Mouse (Mus musculus) gastrocnemius, adult 8-10 months (tissue): ENCODE measurements at regions not wholly inside any gene's neighbourhood (a gene's known extent, or its start where the extent isn't known, plus 50 kb on each side); places are given as distances from the start of the nearest gene placed in this dataset.
"Not testable (repeated sequence)": the region's sequence is repeated elsewhere in the genome, so short reads cannot be mapped to it uniquely, and the experiment has no call there.

Experiments
- DNase-seq, 2 experiments: peaks; one replicate each; pipeline ENCODE4 v3.0.0; 2022; ENCODE audit warnings: low spot score in 2 of 2

DNA sequence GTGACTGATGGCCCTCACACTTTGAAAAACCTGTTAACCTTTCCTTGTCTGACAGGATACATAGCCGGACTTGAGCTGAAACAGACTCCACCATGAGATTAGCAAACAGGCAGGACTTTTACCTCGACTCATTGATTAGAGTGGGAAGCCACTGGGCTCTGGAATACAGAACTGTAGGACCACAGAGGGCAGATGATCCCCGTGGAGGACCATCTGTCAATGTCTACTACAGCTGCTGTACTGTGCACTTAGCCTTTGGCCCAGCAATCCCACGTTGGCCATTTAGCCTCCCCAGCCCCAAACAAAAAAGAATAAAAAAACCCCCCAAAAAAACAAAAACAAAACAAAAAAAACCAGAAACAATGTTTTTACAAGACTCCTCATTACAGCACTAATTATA, 103.9 kb upstream of the Dazl start:
- no peak for DNase-seq

- no peak for DNase-seq
Observed at GRCm38 (mm10) chr17:50407249-50407990, 101.8 kb upstream of the Plcl2 start.

- DNase-seq, result no peak
Observed at GRCm38 (mm10) chr17:50408581-50408980, 100.6 kb upstream of the Plcl2 start.

DNA sequence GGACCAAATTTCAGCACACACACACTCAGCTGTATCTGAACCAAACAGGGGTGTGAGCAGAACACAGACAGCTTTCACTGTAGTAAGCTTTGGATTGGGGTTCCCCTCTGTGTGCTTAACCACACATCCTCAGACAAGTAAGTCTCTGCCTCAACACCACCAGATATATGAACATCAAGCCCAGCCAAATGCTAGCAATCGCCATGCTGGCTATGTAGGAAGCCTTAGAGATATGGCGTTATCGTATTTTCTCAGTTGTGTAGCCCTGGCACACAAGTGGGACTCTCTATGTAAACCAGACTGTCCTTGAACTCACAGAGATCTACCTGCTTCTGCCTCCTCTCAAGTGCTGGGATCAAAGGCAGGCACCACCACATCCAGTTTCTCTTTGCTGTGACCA, 99.9 kb upstream of the Plcl2 start:
- no peak for DNase-seq

- no peak for DNase-seq
Observed at GRCm38 (mm10) chr17:50409895-50410294, 99.3 kb upstream of the Plcl2 start.

- DNase-seq, result no peak
Observed at GRCm38 (mm10) chr17:50410296-50410695, 98.9 kb upstream of the Plcl2 start.

DNA sequence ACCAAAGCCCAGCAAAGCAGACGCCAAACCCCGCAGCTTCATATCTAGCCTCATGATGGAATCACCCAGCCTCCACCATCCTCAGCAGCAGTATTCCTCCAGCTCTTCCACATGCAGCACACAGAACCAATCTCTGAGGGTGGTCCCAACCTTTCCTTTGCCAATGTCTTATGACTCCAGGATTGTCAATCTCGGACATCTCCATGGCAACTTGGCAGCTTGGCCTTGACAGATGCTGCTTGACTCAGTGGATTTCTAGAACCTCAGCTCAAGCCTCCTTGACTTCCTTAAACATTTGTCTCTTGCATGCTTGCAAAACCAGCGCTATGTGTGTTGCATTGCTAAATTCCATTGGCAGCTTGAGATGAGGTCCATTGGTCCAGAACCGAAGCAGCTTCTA, 96.8 kb upstream of the Plcl2 start:
- DNase-seq, result no peak

DNA sequence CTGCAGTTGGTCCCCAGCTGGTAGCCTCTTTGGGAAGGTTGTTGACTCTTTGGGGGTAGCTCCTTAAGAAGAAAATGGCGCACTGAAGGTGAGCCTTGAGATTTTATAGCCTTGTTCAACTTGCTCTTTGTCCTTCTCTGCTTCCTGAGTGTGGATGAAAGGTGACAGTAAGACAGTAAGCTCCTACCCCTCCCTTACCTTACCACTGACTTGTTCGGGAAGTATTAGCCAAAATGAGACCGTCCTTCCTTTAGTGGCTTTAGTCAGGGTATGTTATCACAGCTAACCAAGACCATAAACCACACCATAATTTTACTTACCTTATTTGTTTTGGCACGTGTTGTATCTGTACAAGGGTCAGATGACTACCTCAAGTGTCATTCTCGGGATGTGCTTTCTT, 95.3 kb upstream of the Plcl2 start:
- no peak for DNase-seq

DNA sequence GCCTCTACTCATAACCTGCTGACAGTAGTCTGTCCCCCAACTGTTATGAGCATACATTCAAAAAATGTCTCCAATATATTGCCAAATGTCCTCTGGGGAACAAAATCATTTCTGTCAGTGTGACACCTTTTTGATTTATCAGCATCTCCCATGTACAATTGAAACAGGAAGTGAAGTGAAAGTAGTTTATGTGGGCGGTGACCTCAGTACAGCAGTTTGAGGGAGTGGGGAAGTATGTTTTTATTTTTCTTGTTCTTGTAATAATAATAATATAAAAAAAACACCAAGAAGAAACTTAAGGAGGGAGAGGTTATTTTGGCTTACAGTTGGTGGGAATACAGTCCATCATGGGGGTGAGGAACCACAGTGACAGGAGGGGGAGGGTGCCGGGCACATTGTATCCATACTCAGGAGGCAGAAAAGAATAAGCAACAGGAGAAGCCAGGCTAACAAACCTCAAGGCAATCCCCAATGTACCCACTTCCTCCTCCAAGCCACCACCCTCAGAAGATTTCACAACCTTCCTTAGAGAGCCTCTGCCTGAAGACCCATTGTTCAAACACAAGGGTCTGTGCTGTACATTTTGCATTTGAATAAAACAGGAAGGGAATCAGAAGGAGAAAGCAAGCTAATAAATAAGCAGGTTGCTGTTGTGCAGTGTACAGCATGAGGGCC, 93.7 kb upstream of the Plcl2 start:
- DNase-seq, result no peak

DNA sequence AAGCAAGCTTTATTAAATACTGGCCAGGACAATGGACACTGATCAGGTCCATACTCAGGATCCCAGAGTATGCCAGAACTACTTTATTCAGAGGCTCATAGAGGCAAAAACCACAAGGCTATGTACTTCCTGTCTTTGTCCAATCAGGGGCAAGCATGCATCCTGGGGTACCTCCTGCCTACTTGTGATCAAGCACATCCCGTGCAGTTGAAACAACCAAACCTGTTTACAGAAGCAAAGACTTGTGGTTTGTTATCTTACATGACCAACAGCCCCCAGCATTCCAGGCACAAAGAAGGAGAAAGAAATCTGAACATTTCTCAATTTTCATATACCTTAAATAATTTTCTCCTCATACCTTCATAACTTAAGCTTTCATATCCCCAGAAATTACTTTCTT, 93.1 kb upstream of the Plcl2 start:
- DNase-seq, result no peak

- no peak for DNase-seq
Observed at GRCm38 (mm10) chr17:50416538-50417113, 92.6 kb upstream of the Plcl2 start.

GRCm38 (mm10) chr17:50418863-50419383, 90.3 kb upstream of the Plcl2 start:
- peak; percentile 40 to 48 for DNase-seq

GRCm38 (mm10) chr17:50419551-50419950, 89.7 kb upstream of the Plcl2 start:
- DNase-seq, result not testable (repeated sequence)

DNA sequence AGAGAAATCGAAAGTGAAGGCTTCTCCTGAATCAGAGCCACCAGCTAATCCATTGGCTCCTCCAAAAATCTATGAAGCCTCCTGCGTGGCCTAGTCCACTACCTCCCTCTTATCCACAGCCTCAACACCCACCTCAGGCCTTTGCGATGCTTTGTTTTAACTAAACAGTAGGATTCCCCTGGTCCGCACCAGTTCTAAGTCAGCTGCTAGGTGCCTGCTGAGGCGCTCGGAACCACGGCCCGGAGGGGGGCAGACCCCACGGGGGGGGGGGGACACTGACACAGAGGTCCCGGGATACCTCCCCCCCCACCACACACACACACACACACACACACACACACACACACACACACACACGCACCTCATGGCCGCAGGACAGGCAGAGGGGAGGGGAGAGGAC, 89.2 kb upstream of the Plcl2 start:
- DNase-seq, result no peak

DNA sequence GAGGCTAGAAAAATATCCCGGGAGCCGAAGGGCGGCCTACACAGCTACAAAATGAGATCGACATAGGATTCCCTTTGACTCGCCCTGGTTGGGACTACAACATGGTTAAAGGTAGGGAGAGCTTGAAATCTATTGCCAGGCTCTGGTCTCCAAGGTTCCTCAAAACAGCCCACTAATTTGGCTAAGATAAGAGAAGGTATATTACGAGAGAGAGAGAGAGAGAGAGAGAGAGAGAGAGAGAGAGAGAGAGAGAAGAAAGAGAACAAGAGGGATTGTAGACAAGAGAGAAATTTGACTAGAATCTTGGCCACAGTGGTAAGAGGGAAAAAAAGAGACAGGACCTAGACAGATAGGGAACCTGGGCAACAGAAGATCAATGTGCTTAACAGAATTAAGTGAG, 88.5 kb upstream of the Plcl2 start:
- no peak for DNase-seq

DNA sequence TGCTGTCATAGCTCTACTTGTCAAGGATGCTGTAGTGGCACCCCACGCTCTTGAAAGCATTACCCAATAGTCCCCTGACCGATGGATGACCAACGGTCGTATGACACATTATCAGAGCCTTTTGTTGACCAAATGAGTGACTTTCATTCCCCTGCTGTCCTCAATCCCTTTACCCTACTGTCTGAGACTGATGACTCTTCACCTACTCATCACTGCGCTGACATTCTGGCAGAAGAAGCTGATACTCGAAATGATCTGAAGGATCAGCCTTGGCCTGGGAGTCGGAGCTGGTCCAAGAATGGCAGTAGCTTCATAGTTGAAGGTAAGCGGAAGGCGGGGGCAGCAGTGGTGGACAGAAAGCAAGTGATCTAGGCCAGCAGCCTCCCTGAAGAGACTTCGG, 87.7 kb upstream of the Plcl2 start:
- no peak for DNase-seq

- no peak for DNase-seq
Observed at GRCm38 (mm10) chr17:50425110-50425509, 84.1 kb upstream of the Plcl2 start.

DNA sequence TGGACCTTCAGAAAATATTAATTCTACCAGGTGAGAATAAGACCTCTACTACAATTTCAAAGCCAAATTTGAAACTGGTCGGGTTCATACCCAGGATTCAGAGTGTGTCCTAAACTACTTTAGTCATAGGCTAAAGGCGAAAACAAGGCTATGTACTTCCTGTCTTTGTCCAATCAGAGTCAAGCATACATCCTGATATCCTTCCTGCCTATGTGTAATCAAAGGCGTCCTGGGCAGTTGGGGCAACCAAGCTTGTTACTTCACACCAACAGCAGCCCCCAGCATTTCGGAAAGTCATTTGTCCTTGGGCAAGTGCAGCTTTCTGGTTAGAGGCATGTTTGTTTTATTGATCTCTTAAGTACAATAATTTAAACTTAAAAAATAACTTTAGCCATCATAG, 83.7 kb upstream of the Plcl2 start:
- DNase-seq, result no peak

- DNase-seq, result no peak
Observed at GRCm38 (mm10) chr17:50426146-50426545, 83.1 kb upstream of the Plcl2 start.

GRCm38 (mm10) chr17:50427331-50428003, 81.7 kb upstream of the Plcl2 start:
- no peak for DNase-seq

- no peak for DNase-seq
Observed at GRCm38 (mm10) chr17:50428004-50428560, 81.1 kb upstream of the Plcl2 start.

DNA sequence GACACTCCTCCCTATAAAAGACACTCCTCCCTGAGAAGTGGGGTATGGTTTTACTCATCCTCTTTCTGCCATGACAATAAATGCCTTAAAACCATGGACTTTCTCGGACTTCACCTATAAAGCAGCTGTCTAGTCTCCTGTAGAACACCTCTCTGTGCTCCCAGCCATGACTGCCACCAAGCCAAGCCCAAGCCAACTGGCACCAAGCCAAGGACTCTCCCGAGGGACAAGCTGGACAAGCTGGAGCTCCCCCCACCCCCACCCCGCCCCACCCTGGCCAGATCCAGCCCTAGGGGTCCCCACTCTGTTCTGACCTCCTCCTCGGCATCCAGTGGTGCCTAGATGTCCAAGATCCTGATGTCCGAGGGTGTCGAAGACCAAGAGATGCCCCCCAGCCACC, 76.6 kb upstream of the Plcl2 start:
- DNase-seq, result no peak
